In the genomic region with DNA sequence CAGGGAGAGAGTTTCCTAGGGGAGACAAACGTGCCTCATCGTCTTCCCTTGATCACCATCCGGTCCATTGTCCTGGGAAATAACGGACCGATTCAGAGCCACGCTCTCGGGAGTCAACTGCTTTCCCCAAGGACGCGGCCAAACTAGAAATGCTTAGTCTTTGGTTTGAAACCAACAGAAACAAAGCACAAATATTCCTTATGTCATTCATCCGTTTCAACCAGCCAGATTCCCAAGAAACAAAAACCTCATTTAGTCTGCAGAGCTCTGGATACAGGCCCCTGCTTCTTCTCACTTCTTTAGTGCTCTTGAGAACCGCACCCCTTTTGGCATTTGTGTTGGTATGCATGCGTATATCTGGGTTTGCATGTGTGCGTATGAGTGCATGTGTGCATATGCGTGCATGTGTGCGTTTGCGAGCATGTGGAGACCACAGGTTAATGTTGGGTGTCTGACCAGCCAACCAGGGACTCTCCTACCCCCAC, we compare ENCODE assay signal across 20 mouse cellular contexts. TPM values are rescaled to one million over a fixed set of nuclear protein-coding genes. Genes with fewer than 3 reads are reported as not detected.
DNase-seq lines count a peak whose midpoint lies in the region; ATAC-seq and TF ChIP-seq lines count a peak whose summit lies in the region.
"Had no signal": no experiment of that assay in that cellular context is flagged by ENCODE, and none has a peak within 500 bp of the region (broad histone marks: within the 10 kb centered on the region; RNA-seq: fewer than 3 reads in every experiment).

No protein-coding gene starts in this region.

- no peaks in the 10 kb centered on the region for H3K36me3 ChIP-seq in hindbrain, postnatal 0 days (ENCODE audit: insufficient read depth, low read length)
- H3K36me3 ChIP-seq in hindbrain, embryonic 12.5 days, result no peaks in the 10 kb centered on the region
- H3K36me3 ChIP-seq in neural tube, embryonic 15.5 days, result no peaks in the 10 kb centered on the region
- H3K36me3 ChIP-seq: midbrain, embryonic 12.5 days had no signal

- no peak overlapping the region for H3K9ac ChIP-seq in hindbrain, postnatal 0 days (replicated peaks; ENCODE audit: low read length)
- no peak overlapping the region for H3K9ac ChIP-seq in hindbrain, embryonic 12.5 days
- H3K9ac ChIP-seq in neural tube, embryonic 15.5 days (replicated peaks), result no peak overlapping the region
- H3K9ac ChIP-seq: embryonic facial prominence, embryonic 12.5 days; liver, embryonic 12.5 days; midbrain, embryonic 12.5 days had no signal

- peak overlapping the region; percentile 54 for H3K27ac ChIP-seq in hindbrain, postnatal 0 days
- no peak overlapping the region for H3K27ac ChIP-seq in hindbrain, embryonic 12.5 days
- H3K27ac ChIP-seq in neural tube, embryonic 15.5 days (replicated peaks), result peak overlapping the region; percentile 69
- H3K27ac ChIP-seq: embryonic facial prominence, embryonic 12.5 days; kidney, postnatal 0 days; layer of hippocampus, adult 2 months; liver, embryonic 12.5 days; midbrain, embryonic 12.5 days had no signal

- H3K27me3 ChIP-seq in hindbrain, postnatal 0 days (ENCODE audit: insufficient read depth, low read length), result no peaks in the 10 kb centered on the region
- no peaks in the 10 kb centered on the region for H3K27me3 ChIP-seq in hindbrain, embryonic 12.5 days
- no peaks in the 10 kb centered on the region for H3K27me3 ChIP-seq in neural tube, embryonic 15.5 days (replicated peaks)
- H3K27me3 ChIP-seq: embryonic facial prominence, embryonic 12.5 days; liver, embryonic 12.5 days; midbrain, embryonic 12.5 days had no signal

- no peak overlapping the region for H3K4me2 ChIP-seq in hindbrain, postnatal 0 days (ENCODE audit: low read depth, low read length)
- no peak overlapping the region for H3K4me2 ChIP-seq in hindbrain, embryonic 12.5 days (replicated peaks)
- no peak overlapping the region for H3K4me2 ChIP-seq in neural tube, embryonic 15.5 days
- H3K4me2 ChIP-seq: embryonic facial prominence, embryonic 12.5 days; liver, embryonic 12.5 days; midbrain, embryonic 12.5 days had no signal

- TF ChIP-seq CTCF in hindbrain, postnatal 0 days (IDR thresholded peaks at IDR 0.05; ENCODE audit: low read depth), result no peak

- no peaks in the 10 kb centered on the region for H3K4me1 ChIP-seq in hindbrain, postnatal 0 days (ENCODE audit: insufficient read depth, low read length)
- no peaks in the 10 kb centered on the region; the same call in 1 of the 2 replicates for H3K4me1 ChIP-seq in hindbrain, embryonic 12.5 days
- peaks cover 7% of the 10 kb centered on the region; the same call in 1 of the 2 replicates for H3K4me1 ChIP-seq in neural tube, embryonic 15.5 days
- H3K4me1 ChIP-seq: embryonic facial prominence, embryonic 12.5 days; midbrain, embryonic 12.5 days had no signal

- H3K9me3 ChIP-seq in hindbrain, postnatal 0 days (ENCODE audit: low read length), result no peaks in the 10 kb centered on the region
- H3K9me3 ChIP-seq in hindbrain, embryonic 12.5 days (replicated peaks), result no peaks in the 10 kb centered on the region
- no peaks in the 10 kb centered on the region for H3K9me3 ChIP-seq in neural tube, embryonic 15.5 days (replicated peaks)
- H3K9me3 ChIP-seq: embryonic facial prominence, embryonic 12.5 days; liver, embryonic 12.5 days; midbrain, embryonic 12.5 days had no signal

- peak; percentile 19 to 46 for DNase-seq in heart, adult 9 months (ENCODE audit: low spot score in 2 of 2)
- DNase-seq in heart, postnatal 14 days, result no peak
- no peak for DNase-seq in hindbrain, postnatal 0 days (ENCODE audit: low spot score)
- DNase-seq in neural tube, embryonic 10.5 days (ENCODE audit: extremely low spot score, low spot score), result no peak
- DNase-seq: adrenal gland, postnatal 14 days; cerebellum, adult 2 months; gastrocnemius, postnatal 14 days; kidney, adult 11 months had no signal

- H3K4me3 ChIP-seq in hindbrain, postnatal 0 days (ENCODE audit: low read length), result no peak overlapping the region
- H3K4me3 ChIP-seq in hindbrain, embryonic 12.5 days, result no peak overlapping the region
- no peak overlapping the region for H3K4me3 ChIP-seq in neural tube, embryonic 15.5 days (replicated peaks)
- H3K4me3 ChIP-seq: embryonic facial prominence, embryonic 12.5 days; layer of hippocampus, adult 2 months; liver, embryonic 12.5 days; midbrain, embryonic 12.5 days had no signal

- intact Hi-C loops in heart, postnatal 14 days (cut with DNase I), result no loop called here

- WGBS in hindbrain, postnatal 0 days, result 59% methylated on average over 16 of the region's 16 CpGs
- 83% methylated on average over 16 of the region's 16 CpGs for WGBS in hindbrain, embryonic 12.5 days
- WGBS in neural tube, embryonic 15.5 days, result 79% methylated on average over 16 of the region's 16 CpGs

- no peak for ATAC-seq in hindbrain, postnatal 0 days
- no peak for ATAC-seq in hindbrain, embryonic 12.5 days (ENCODE audit: low FRiP score)
- no peak for ATAC-seq in neural tube, embryonic 15.5 days (ENCODE audit: low FRiP score)
- ATAC-seq in monocyte, adult 5-6 weeks (replicated peaks; ENCODE audit: insufficient number of reproducible peaks, low FRiP score, low TSS enrichment, poor library complexity, severe bottlenecking), result no peak
- ATAC-seq: activated CD4-positive, CD25-positive, alpha-beta regulatory T cell, adult 4 months; liver, embryonic 12.5 days had no signal

RNA-seq across cellular contexts. Expression of a gene that starts 59.9 kb away (rescaled TPM):
- total RNA-seq in heart, postnatal 14 days (2021), result not detected
- not detected in 2 replicates for total RNA-seq in hindbrain, postnatal 0 days (2014; rRNA removed)
- not detected in 2 replicates for polyA plus RNA-seq in hindbrain, postnatal 0 days (2015; fragmentation: Nextera tagmentation; extraction: Ambion mirVana)
- not detected in 2 replicates for polyA plus RNA-seq in hindbrain, embryonic 12.5 days (2016; fragmentation: Nextera tagmentation; extraction: Ambion mirVana)
- not detected in 2 replicates for polyA plus RNA-seq in neural tube, embryonic 15.5 days (2015; fragmentation: Nextera tagmentation; extraction: Ambion mirVana)
- not detected in 3 replicates for total RNA-seq in monocyte, adult 5-6 weeks (2017)
- total RNA-seq: adrenal gland, postnatal 14 days; gastrocnemius, postnatal 14 days; hematopoietic stem cell, adult 5-6 weeks; layer of hippocampus, adult 2 months; left cerebral cortex, postnatal 4 days had no signal
- polyA plus RNA-seq: activated CD4-positive, CD25-positive, alpha-beta regulatory T cell, adult 4 months; C2C12; cerebellum, adult 2 months; embryonic facial prominence, embryonic 12.5 days; kidney, postnatal 0 days; liver, embryonic 12.5 days; midbrain, embryonic 12.5 days had no signal

Comparison
In these comparisons a context has a peak if more than half of its experiments do, and no peak if none do; other contexts are left out.
1. DNase-seq: peak in heart, adult 9 months (2 of 2); none in heart, postnatal 14 days (0 of 2), hindbrain, postnatal 0 days (single experiment) and neural tube, embryonic 10.5 days (single experiment).